Mouse (Mus musculus): ENCODE measurements around the gene Pex6. TPM values are rescaled to one million over a fixed set of nuclear protein-coding genes. Genes with fewer than 3 reads are reported as not detected.

The Pex6 gene
- total and polyA plus RNA-seq, 3 experiments = 13.7 to 31.8 (median 26.5) TPM

- TF ChIP-seq MEF2A (IDR thresholded peaks at IDR 0.05; ENCODE audit: borderline replicate concordance, low read depth, low read length) = peak; percentile 60; the same call in 1 of the 2 replicates
- TF ChIP-seq IRF4 (IDR thresholded peaks at IDR 0.05; ENCODE audit: low read depth, low read length) = peak; percentile 19; the same call in 1 of the 2 replicates
These were observed 34.2 kb downstream of the Pex6 start (continued) for GRCm38 (mm10) chr17:46745506-46745905.

GRCm38 (mm10) chr17:46747234-46747633 is 36.0 kb downstream of the Pex6 start:
- Histone ChIP-seq H3K27me3 (replicated peaks) (no peaks in the 10 kb centered on the region), H3K4me3 (replicated peaks in 1 of 3; ENCODE audit: low read depth in 2 of 3, low read length in 2 of 3, poor library complexity in 1 of 3) (no peak overlapping the region), H3K9me3 (replicated peaks; ENCODE audit: low read length) (no peaks in the 10 kb centered on the region), H3K4me2 (ENCODE audit: insufficient read depth, low read depth, poor library complexity, severe bottlenecking) (no peak overlapping the region), H3K4me1 (ENCODE audit: control insufficient read depth in 1 of 2, insufficient read depth in 2 of 2) (peaks cover 19 to 69% of the 10 kb centered on the region in 2 experiments), H3K27ac (ENCODE audit: insufficient read depth, low read depth) (peak overlapping the region; percentile 10; the same call in 1 of the 2 replicates), H3K79me2 (replicated peaks; ENCODE audit: control insufficient read depth, extremely low read depth, insufficient read depth, poor library complexity, severe bottlenecking) (peaks cover 39% of the 10 kb centered on the region), H3K9ac (ENCODE audit: insufficient read depth, low read depth) (no peak overlapping the region), H3K36me3 (replicated peaks in 1 of 2; ENCODE audit: control insufficient read depth in 1 of 2, insufficient read depth in 1 of 2, low read length in 1 of 2) (peaks cover 42 to 53% of the 10 kb centered on the region in 2 experiments)
- in situ Hi-C loops (cut with MboI; ENCODE audit: low pct_ligation_motif_present, low pct_unique_long_range_greater_than_20kb, low sequenced_read_pairs) (no loop called here), dilution Hi-C loops (cut with MboI; ENCODE audit: extremely low pct_ligation_motif_present, extremely low pct_unique_long_range_greater_than_20kb, low sequenced_read_pairs) (no loop called here)
- DNase-seq (ENCODE audit: extremely low read depth) = no peak
- TF ChIP-seq CHD2 (IDR thresholded peaks at IDR 0.05; ENCODE audit: low read length) (no peak), JUND (conservative IDR thresholded peaks at IDR 0.05; ENCODE audit: low read depth, low read length) (no peak), ETS1 (conservative IDR thresholded peaks at IDR 0.05; ENCODE audit: low read depth, low read length) (no peak)

GRCm38 (mm10) chr17:46747806-46748205 is 36.5 kb downstream of the Pex6 start:
- Histone ChIP-seq H3K9ac (ENCODE audit: insufficient read depth, low read depth) (no peak overlapping the region), H3K4me2 (ENCODE audit: insufficient read depth, low read depth, poor library complexity, severe bottlenecking) (no peak overlapping the region), H3K27ac (ENCODE audit: insufficient read depth, low read depth) (peak overlapping the region; percentile 7; the same call in 1 of the 2 replicates), H3K27me3 (replicated peaks) (no peaks in the 10 kb centered on the region), H3K79me2 (replicated peaks; ENCODE audit: control insufficient read depth, extremely low read depth, insufficient read depth, poor library complexity, severe bottlenecking) (peaks cover 39% of the 10 kb centered on the region), H3K9me3 (replicated peaks; ENCODE audit: low read length) (no peaks in the 10 kb centered on the region), H3K4me1 (ENCODE audit: control insufficient read depth in 1 of 2, insufficient read depth in 2 of 2) (peaks cover 19 to 67% of the 10 kb centered on the region in 2 experiments), H3K4me3 (replicated peaks in 1 of 3; ENCODE audit: low read depth in 2 of 3, low read length in 2 of 3, poor library complexity in 1 of 3) (no peak overlapping the region), H3K36me3 (replicated peaks in 1 of 2; ENCODE audit: control insufficient read depth in 1 of 2, insufficient read depth in 1 of 2, low read length in 1 of 2) (peaks cover 39 to 47% of the 10 kb centered on the region in 2 experiments)
- no peak for TF ChIP-seq JUND (conservative IDR thresholded peaks at IDR 0.05; ENCODE audit: low read depth, low read length)
- no peak for TF ChIP-seq MYC (IDR thresholded peaks at IDR 0.05; ENCODE audit: low read depth, low read length)
- TF ChIP-seq NRF1 (IDR thresholded peaks at IDR 0.05; ENCODE audit: low read depth, low read length) = no peak
- no peak for TF ChIP-seq MAFK (IDR thresholded peaks at IDR 0.05; ENCODE audit: insufficient replicate concordance, low read length)
- TF ChIP-seq JUN (IDR thresholded peaks at IDR 0.05; ENCODE audit: insufficient read depth, low read depth, low read length) = no peak
- no peak for TF ChIP-seq ZKSCAN1 (IDR thresholded peaks at IDR 0.05; ENCODE audit: borderline replicate concordance, low read depth, low read length)
- no peak for TF ChIP-seq USF2 (conservative IDR thresholded peaks at IDR 0.05; ENCODE audit: low read depth, low read length)
- no peak for TF ChIP-seq MXI1 (IDR thresholded peaks at IDR 0.05; ENCODE audit: low read depth, low read length)
- in situ Hi-C loops (cut with MboI; ENCODE audit: low pct_ligation_motif_present, low pct_unique_long_range_greater_than_20kb, low sequenced_read_pairs) (no loop called here), dilution Hi-C loops (cut with MboI; ENCODE audit: extremely low pct_ligation_motif_present, extremely low pct_unique_long_range_greater_than_20kb, low sequenced_read_pairs) (no loop called here)
- DNase-seq (ENCODE audit: extremely low read depth) = no peak

All from CH12.LX (cell line).